Mouse (Mus musculus) layer of hippocampus, adult 18-20 months (tissue): Measurements from ENCODE around the gene Psmd1. TPM values are rescaled to one million over a fixed set of nuclear protein-coding genes. Genes with fewer than 3 reads are reported as not detected.
A peak's percentile ranks its signal among the peaks of the same experiment; 100 is the strongest.
"Not testable (repeated sequence)": the region's sequence is repeated elsewhere in the genome, so short reads cannot be mapped to it uniquely, and the experiment has no call there.

ENCODE experiments used
- DNase-seq, 2 experiments: peaks; one replicate each; pipeline ENCODE4 v3.0.0; 2022; ENCODE audit warnings: low spot score in 2 of 2
- long read RNA-seq: library from polyadenylated mRNA; stranded (forward); transcript quantifications from one replicate; pipeline ENCODE4 v2.0.0, GENCODE M21; 2021
- total RNA-seq, 2 experiments: library from RNA; stranded (reverse); gene quantifications; 2 replicates each; pipeline ENCODE4 v1.2.3; 2021

Psmd1 gene
- 100 to 1,000 TPM; 108 to 110 TPM for total RNA-seq
- long read RNA-seq, transcript Psmd1-201 (25 exons, 3,112 nt): major isoform, 160 of 187 reads
- long read RNA-seq, partial matches to known transcripts: 16 of 187 reads
- long read RNA-seq, other reads (novel, unspliced or antisense): 10 of 187 reads

GRCm38 (mm10) chr1:86064271-86064991 is at the start of gene Psmd1:
Psmd1 (plus strand) TSS chr1:86064387.
- DNase-seq: peak; percentile 80 to 95

- not testable (repeated sequence) for DNase-seq
Measured at GRCm38 (mm10) chr1:86015758-86016157, 48.4 kb upstream of the Psmd1 start.

- DNase-seq: no peak
Measured at GRCm38 (mm10) chr1:86016516-86016915, 47.7 kb upstream of the Psmd1 start, which contains the start of gene Spata3. Spata3 (plus strand) TSS chr1:86016816.

GRCm38 (mm10) chr1:86018235-86019055 is 45.7 kb upstream of the Psmd1 start:
- peak in 1 of 2 experiments; percentile 61 for DNase-seq

- peak in 1 of 2 experiments; percentile 18 for DNase-seq
Measured at GRCm38 (mm10) chr1:86021365-86021989, 42.7 kb upstream of the Psmd1 start.

GRCm38 (mm10) chr1:86032273-86032987 is 31.8 kb upstream of the Psmd1 start:
- peak; percentile 68 to 80 for DNase-seq

GRCm38 (mm10) chr1:86038191-86038951 is 25.8 kb upstream of the Psmd1 start:
- DNase-seq: no peak

GRCm38 (mm10) chr1:86040131-86040530 is 24.1 kb upstream of the Psmd1 start:
- no peak for DNase-seq

GRCm38 (mm10) chr1:86040817-86041216 is 23.4 kb upstream of the Psmd1 start:
- DNase-seq: no peak

GRCm38 (mm10) chr1:86045056-86045455 is 19.1 kb upstream of the Psmd1 start:
- no peak for DNase-seq

GRCm38 (mm10) chr1:86045848-86046805 is 18.1 kb upstream of the Psmd1 start, which contains the start of gene 2810459M11Rik:
2810459M11Rik (plus strand) TSS chr1:86045863.
- no peak for DNase-seq

GRCm38 (mm10) chr1:86046833-86047563 is 17.2 kb upstream of the Psmd1 start:
- DNase-seq: no peak

GRCm38 (mm10) chr1:86048231-86048630 is 16.0 kb upstream of the Psmd1 start:
- no peak for DNase-seq

GRCm38 (mm10) chr1:86048744-86049143 is 15.4 kb upstream of the Psmd1 start:
- no peak for DNase-seq

- peak; percentile 43 to 77 for DNase-seq
Measured at GRCm38 (mm10) chr1:86053198-86053921, 10.8 kb upstream of the Psmd1 start.

- DNase-seq: no peak
Measured at GRCm38 (mm10) chr1:86054943-86055342, 9.2 kb upstream of the Psmd1 start.

GRCm38 (mm10) chr1:86056284-86056683 is 7.9 kb upstream of the Psmd1 start:
- DNase-seq: no peak
